Mouse (Mus musculus): ENCODE data around the gene Nmrk2.
"Not testable (repeated sequence)": the region's sequence is repeated elsewhere in the genome, so short reads cannot be mapped to it uniquely, and the experiment has no call there.

The Nmrk2 gene

GRCm38 (mm10) chr10:81182336-81183333 is 19.2 kb downstream of the Nmrk2 start, which contains the start of gene Dapk3:
Gene Dapk3 (plus strand): TSS chr10:81183005.
- DNase-seq, result peak; percentile 99

GRCm38 (mm10) chr10:81181860-81182259 is 20.0 kb downstream of the Nmrk2 start:
- DNase-seq, result not testable (repeated sequence)

GRCm38 (mm10) chr10:81180946-81181345 is 20.9 kb downstream of the Nmrk2 start:
- no peak for DNase-seq

GRCm38 (mm10) chr10:81179451-81180342 is 22.2 kb downstream of the Nmrk2 start:
- DNase-seq, result no peak

GRCm38 (mm10) chr10:81178927-81179326 is 22.9 kb downstream of the Nmrk2 start:
- DNase-seq, result no peak

GRCm38 (mm10) chr10:81177958-81178712 is 23.7 kb downstream of the Nmrk2 start:
- no peak for DNase-seq

- DNase-seq, result no peak
These were observed 24.3 kb downstream of the Nmrk2 start for GRCm38 (mm10) chr10:81177491-81177925.

- peak; percentile 98 for DNase-seq
These were observed 25.2 kb downstream of the Nmrk2 start, which contains the start of gene Eef2 for GRCm38 (mm10) chr10:81176466-81177271. Gene Eef2 (plus strand): TSS chr10:81176631.

GRCm38 (mm10) chr10:81175936-81176465 is 25.9 kb downstream of the Nmrk2 start:
- no peak for DNase-seq

GRCm38 (mm10) chr10:81175345-81175701 is 26.5 kb downstream of the Nmrk2 start:
- DNase-seq, result not testable (repeated sequence)

- peak; percentile 85 for DNase-seq
These were observed 27.1 kb downstream of the Nmrk2 start for GRCm38 (mm10) chr10:81174617-81175344.

GRCm38 (mm10) chr10:81173132-81173531 is 28.7 kb downstream of the Nmrk2 start:
- peak; percentile 77 for DNase-seq

- DNase-seq, result not testable (repeated sequence)
These were observed 32.4 kb downstream of the Nmrk2 start for GRCm38 (mm10) chr10:81169411-81169900.

GRCm38 (mm10) chr10:81168521-81169244 is 33.2 kb downstream of the Nmrk2 start:
- peak; percentile 87 for DNase-seq

GRCm38 (mm10) chr10:81168087-81168431 is 33.8 kb downstream of the Nmrk2 start:
- no peak for DNase-seq

- DNase-seq, result peak; percentile 100
These were observed 34.4 kb downstream of the Nmrk2 start, which contains the start of gene Pias4 for GRCm38 (mm10) chr10:81167200-81168086. Gene Pias4 (minus strand): TSS chr10:81167923.

- DNase-seq, result no peak
These were observed 36.7 kb downstream of the Nmrk2 start for GRCm38 (mm10) chr10:81165118-81165517.

GRCm38 (mm10) chr10:81162318-81162652 is 39.6 kb downstream of the Nmrk2 start:
- DNase-seq, result no peak
